Mouse (Mus musculus): ENCODE measurements at regions not wholly inside any gene's neighbourhood (a gene's known extent, or its start where the extent isn't known, plus 50 kb on each side); places are given as distances from the start of the nearest gene placed in this dataset.

DNA sequence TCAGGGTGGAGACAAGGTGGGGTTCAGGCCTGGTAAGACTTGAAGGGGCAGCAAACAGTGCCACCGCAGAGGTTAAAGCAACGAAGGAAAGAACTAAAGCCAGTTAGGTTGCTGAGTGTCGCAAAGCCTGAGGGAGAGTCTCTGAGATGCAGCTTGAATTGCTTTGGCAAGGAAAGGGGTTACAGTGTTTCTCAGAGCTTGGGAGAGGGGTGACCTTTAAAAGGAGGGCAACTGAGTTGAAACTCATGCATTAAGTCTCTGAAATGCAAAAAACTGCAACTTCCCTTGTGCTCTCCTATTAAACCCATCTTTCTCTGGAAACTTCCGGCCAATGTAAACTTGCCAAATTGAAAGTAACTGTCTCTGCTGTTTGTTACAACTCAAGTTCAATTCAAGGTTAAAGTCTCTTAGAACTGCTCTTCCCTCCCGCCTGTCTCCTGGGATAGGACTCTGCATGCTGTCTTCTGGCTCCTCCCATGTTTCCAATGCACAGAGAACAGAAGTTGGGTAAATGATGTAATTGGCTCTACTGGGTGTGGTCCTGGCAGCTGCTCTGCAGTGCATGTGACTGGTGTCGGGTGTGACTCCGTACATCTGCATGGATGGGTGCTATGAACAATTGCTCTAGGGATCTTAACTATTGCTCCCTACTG is 181.4 kb upstream of the Gas1 start:
- DNase-seq (ENCODE audit: low read depth, low spot score), result no peak

GRCm38 (mm10) chr13:60364778-60365672 is 187.9 kb upstream of the Gas1 start:
- no peak for DNase-seq (ENCODE audit: low read depth, low spot score)

DNA sequence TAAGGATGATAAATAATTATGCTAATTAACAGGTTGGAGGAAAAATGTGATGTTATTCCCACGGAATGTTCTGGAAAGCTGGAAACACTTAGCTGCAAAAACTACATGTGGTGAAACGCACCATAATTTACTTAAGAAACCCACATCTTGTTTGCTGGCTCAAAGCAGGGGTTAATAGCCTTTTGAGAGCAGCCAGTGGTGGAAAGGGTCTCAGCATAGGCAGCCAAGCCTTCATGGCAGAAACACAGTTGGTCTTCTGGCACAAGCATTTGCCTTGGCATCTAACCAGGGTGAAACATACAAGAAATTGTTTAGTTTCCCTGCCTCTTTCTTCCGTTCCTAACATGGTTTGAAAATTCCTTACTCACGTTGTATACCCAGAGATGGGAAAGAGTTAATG is 192.1 kb upstream of the Gas1 start:
- no peak for DNase-seq (ENCODE audit: low read depth, low spot score)

- no peak for DNase-seq (ENCODE audit: low read depth, low spot score)
Observed at GRCm38 (mm10) chr13:60371656-60372055, 194.5 kb upstream of the Gas1 start.

DNA sequence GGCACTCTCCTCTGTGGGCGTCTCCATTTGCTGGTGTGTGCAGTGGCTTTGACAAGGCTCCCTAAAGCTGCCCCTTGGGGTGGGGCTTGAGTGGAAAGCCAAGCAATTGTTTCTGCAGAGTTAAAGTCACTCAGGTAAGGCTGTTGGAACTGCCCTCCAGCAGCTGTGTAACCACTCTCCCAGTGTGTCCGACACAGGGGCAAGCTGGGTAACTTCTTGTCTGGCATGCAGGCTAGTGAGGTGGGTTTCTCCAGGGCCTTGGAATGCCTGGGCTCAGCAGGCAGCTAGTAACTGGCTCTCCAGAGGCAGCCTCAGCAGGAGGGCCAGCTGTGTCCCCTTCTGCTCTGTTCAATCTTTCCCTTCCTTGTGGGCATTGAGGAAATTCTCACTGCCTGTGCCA is 199.5 kb upstream of the Gas1 start:
- DNase-seq (ENCODE audit: low read depth, low spot score), result no peak

GRCm38 (mm10) chr13:60382855-60383254 is 205.7 kb upstream of the Gas1 start:
- no peak for DNase-seq (ENCODE audit: low read depth, low spot score)

DNA sequence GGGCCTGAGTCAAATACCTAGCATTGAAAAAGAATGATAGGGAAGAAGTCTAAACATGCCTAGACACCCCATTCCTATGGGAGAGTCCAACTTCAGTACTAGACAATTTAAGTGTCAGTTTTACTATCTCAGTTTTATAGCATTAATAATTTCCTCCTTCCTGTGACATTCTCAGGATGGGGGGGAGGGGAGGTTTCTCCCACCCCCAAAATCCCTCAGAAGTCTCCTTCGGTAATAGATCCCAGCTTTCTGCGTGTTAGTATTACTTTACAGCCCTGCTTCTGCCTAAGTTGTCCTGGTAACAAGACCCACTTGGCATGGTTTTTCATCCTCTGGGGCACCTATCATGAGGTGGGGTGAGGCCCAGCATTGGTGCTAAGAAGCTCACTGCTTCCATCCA is 202.9 kb upstream of the Dapk1 start:
- DNase-seq (ENCODE audit: low read depth, low spot score), result no peak

- DNase-seq (ENCODE audit: low read depth, low spot score), result no peak
Observed at GRCm38 (mm10) chr13:60400764-60401487, 200.8 kb upstream of the Dapk1 start.

DNA sequence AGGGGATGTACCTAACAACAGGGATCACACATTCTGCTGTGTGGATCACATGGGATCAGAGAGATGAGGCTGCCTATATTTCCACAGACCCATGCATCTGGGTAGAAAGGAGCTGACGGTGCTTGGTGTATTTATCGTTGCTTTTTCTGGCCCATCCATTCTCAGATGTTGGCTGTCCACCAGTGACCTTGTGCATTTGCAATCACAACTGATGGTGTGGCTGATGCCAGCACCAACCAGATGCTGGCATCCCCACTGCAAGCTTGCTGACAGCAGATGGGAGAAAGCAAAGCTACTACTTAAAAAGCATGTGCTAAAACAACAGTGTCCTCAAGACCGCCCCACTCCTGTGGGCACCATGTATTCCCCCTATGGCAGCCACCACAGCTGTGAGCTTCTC is 198.3 kb upstream of the Dapk1 start:
- DNase-seq (ENCODE audit: low read depth, low spot score), result no peak

DNA sequence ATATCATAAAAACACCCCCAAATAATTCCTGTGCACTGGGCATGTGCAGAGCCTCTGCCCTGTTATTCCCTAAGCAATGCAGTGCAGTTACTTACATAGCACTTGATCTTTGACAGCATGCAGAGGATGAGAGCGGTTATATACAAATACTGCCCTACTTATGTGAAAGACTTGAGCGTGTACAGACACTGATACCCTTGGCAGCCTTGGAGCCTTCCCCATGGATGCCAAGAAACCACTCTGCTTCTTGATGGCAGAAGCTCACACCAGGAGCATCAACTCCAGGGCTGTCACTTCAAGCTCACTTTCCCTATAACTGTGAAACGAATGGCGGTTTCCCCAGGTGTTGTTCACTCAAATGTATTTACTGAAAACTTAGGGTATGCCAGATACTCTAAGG is 194.4 kb upstream of the Dapk1 start:
- DNase-seq (ENCODE audit: low read depth, low spot score), result no peak

DNA sequence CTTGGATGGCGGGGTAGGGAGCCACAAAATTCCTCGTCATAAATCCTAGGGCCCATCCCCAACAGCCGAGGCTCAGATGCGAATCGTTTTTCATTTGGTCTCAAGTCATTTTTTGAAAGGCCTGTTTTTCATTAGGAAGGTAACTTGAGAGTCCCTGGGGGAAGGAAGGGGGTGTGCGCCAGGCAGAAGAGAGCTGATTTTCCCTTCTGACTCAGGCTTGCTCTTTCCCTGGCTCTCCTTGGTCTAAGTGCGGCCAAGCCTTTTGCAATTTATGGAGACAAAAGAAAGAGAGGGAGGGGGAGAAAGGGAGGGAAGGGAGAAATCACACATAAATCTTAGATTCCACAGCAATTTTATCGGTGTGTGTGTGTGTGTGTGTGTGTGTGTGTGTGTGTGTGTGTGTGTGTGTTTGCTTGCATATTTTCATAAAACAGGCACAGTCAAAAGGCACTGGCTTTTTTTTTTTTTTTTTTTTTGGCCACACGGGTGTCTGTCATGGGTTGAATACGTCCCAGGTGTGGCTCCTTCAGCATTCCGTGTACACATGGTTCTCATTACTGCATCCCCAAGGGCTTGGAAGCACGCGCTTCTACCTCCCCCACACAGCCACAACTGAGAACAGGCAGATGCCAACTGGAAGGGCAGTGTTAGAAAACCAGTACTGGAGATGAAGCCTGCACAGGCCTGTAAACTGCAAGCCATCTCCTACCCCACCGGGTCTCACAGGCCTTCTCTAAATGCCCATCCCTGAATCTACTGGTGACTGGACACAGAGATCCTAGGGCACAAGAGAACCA is 191.8 kb upstream of the Dapk1 start:
- DNase-seq (ENCODE audit: low read depth, low spot score), result no peak

- no peak for DNase-seq (ENCODE audit: low read depth, low spot score)
Observed at GRCm38 (mm10) chr13:60416024-60416423, 185.7 kb upstream of the Dapk1 start.

GRCm38 (mm10) chr13:60417015-60417414 is 184.7 kb upstream of the Dapk1 start:
- no peak for DNase-seq (ENCODE audit: low read depth, low spot score)

- DNase-seq (ENCODE audit: low read depth, low spot score), result no peak
Observed at GRCm38 (mm10) chr13:60417436-60418158, 184.2 kb upstream of the Dapk1 start.

GRCm38 (mm10) chr13:60420386-60420785 is 181.4 kb upstream of the Dapk1 start:
- DNase-seq (ENCODE audit: low read depth, low spot score), result no peak

GRCm38 (mm10) chr13:60420842-60421696 is 180.7 kb upstream of the Dapk1 start:
- DNase-seq (ENCODE audit: low read depth, low spot score), result no peak

- DNase-seq (ENCODE audit: low read depth, low spot score), result no peak
Observed at GRCm38 (mm10) chr13:60424267-60424666, 177.5 kb upstream of the Dapk1 start.

GRCm38 (mm10) chr13:60425140-60425539 is 176.6 kb upstream of the Dapk1 start:
- DNase-seq (ENCODE audit: low read depth, low spot score), result no peak

- no peak for DNase-seq (ENCODE audit: low read depth, low spot score)
Observed at GRCm38 (mm10) chr13:60425556-60425955, 176.2 kb upstream of the Dapk1 start.

Measured in telencephalon, adult 2 months (tissue).